Comparison of ENCODE assay signal across 13 mouse cellular contexts in genomic region chr16:8491743-8492490, GRCm38 (mm10). TPM values are rescaled to one million over a fixed set of nuclear protein-coding genes. Genes with fewer than 3 reads are reported as not detected.
DNase-seq lines count a peak whose midpoint lies in the region; ATAC-seq and TF ChIP-seq lines count a peak whose summit lies in the region.
"Had no signal": no experiment of that assay in that cellular context is flagged by ENCODE, and none has a peak within 500 bp of the region (broad histone marks: within the 10 kb centered on the region; RNA-seq: fewer than 3 reads in every experiment).

No protein-coding gene starts in this region.

- H3K27me3 ChIP-seq in intestine, embryonic 14.5 days (replicated peaks; ENCODE audit: control insufficient read depth, insufficient read depth, low read length), result no peaks in the 10 kb centered on the region
- H3K27me3 ChIP-seq in intestine, postnatal 0 days (replicated peaks; ENCODE audit: control insufficient read depth, insufficient read depth, low read length), result no peaks in the 10 kb centered on the region
- H3K27me3 ChIP-seq in intestine, embryonic 15.5 days (replicated peaks), result no peaks in the 10 kb centered on the region
- no peaks in the 10 kb centered on the region for H3K27me3 ChIP-seq in neural tube, embryonic 13.5 days
- H3K27me3 ChIP-seq in liver, embryonic 11.5 days (replicated peaks; ENCODE audit: control insufficient read depth, insufficient read depth, low read length), result no peaks in the 10 kb centered on the region

- no peak overlapping the region for H3K27ac ChIP-seq in intestine, embryonic 14.5 days (ENCODE audit: low read depth)
- H3K27ac ChIP-seq in intestine, postnatal 0 days (ENCODE audit: low read depth, low read length), result no peak overlapping the region
- no peak overlapping the region for H3K27ac ChIP-seq in intestine, embryonic 15.5 days
- peak overlapping the region; percentile 43; the same call in 1 of the 2 replicates for H3K27ac ChIP-seq in neural tube, embryonic 13.5 days (replicated peaks)
- no peak overlapping the region for H3K27ac ChIP-seq in liver, embryonic 11.5 days (ENCODE audit: low read depth, low read length)
- H3K27ac ChIP-seq: heart, embryonic 13.5 days had no signal

- no peak for TF ChIP-seq CTCF in intestine, postnatal 0 days (IDR thresholded peaks at IDR 0.05; ENCODE audit: low read depth)

- no peaks in the 10 kb centered on the region for H3K9me3 ChIP-seq in intestine, embryonic 14.5 days (ENCODE audit: control insufficient read depth, low read length)
- H3K9me3 ChIP-seq in intestine, postnatal 0 days (ENCODE audit: control insufficient read depth), result no peaks in the 10 kb centered on the region
- H3K9me3 ChIP-seq in intestine, embryonic 15.5 days, result no peaks in the 10 kb centered on the region
- no peaks in the 10 kb centered on the region for H3K9me3 ChIP-seq in neural tube, embryonic 13.5 days
- no peaks in the 10 kb centered on the region for H3K9me3 ChIP-seq in liver, embryonic 11.5 days (ENCODE audit: control insufficient read depth, low read length)
- H3K9me3 ChIP-seq: heart, embryonic 13.5 days had no signal

- no peak overlapping the region for H3K4me2 ChIP-seq in intestine, embryonic 14.5 days (ENCODE audit: low read length)
- H3K4me2 ChIP-seq in intestine, postnatal 0 days (replicated peaks; ENCODE audit: low read depth), result no peak overlapping the region
- H3K4me2 ChIP-seq in intestine, embryonic 15.5 days (replicated peaks), result no peak overlapping the region
- H3K4me2 ChIP-seq in neural tube, embryonic 13.5 days, result no peak overlapping the region
- H3K4me2 ChIP-seq in liver, embryonic 11.5 days, result no peak overlapping the region
- H3K4me2 ChIP-seq: heart, embryonic 13.5 days had no signal

- H3K9ac ChIP-seq in intestine, embryonic 14.5 days (ENCODE audit: low read length), result no peak overlapping the region
- H3K9ac ChIP-seq in intestine, postnatal 0 days (ENCODE audit: low read depth, low read length), result no peak overlapping the region
- H3K9ac ChIP-seq in intestine, embryonic 15.5 days, result no peak overlapping the region
- no peak overlapping the region for H3K9ac ChIP-seq in neural tube, embryonic 13.5 days
- no peak overlapping the region for H3K9ac ChIP-seq in liver, embryonic 11.5 days (ENCODE audit: low read depth, low read length)
- H3K9ac ChIP-seq: heart, embryonic 13.5 days had no signal

- DNase-seq in intestine, embryonic 14.5 days (ENCODE audit: low spot score), result no peak
- peak; percentile 61 for DNase-seq in adrenal gland, postnatal 10 days
- DNase-seq in liver, embryonic 11.5 days (ENCODE audit: low spot score), result no peak
- no peak for DNase-seq in thymus, postnatal 14 days
- DNase-seq in gastrocnemius, postnatal 25 days, result no peak
- DNase-seq: cerebellum, adult 11-12 months; left cerebral cortex, postnatal 4 days; lung, adult 18-20 months had no signal

- H3K4me3 ChIP-seq in intestine, embryonic 14.5 days (ENCODE audit: low read depth, low read length), result no peak overlapping the region
- H3K4me3 ChIP-seq in intestine, postnatal 0 days (ENCODE audit: low read depth, low read length), result no peak overlapping the region
- H3K4me3 ChIP-seq in intestine, embryonic 15.5 days (replicated peaks), result no peak overlapping the region
- H3K4me3 ChIP-seq in neural tube, embryonic 13.5 days, result no peak overlapping the region
- H3K4me3 ChIP-seq in liver, embryonic 11.5 days (ENCODE audit: low read depth, low read length), result no peak overlapping the region
- H3K4me3 ChIP-seq: heart, embryonic 13.5 days had no signal

- WGBS in intestine, embryonic 14.5 days, result 31% methylated on average over 13 of the region's 13 CpGs
- 32% methylated on average over 13 of the region's 13 CpGs for WGBS in intestine, postnatal 0 days
- 30% methylated on average over 13 of the region's 13 CpGs for WGBS in intestine, embryonic 15.5 days
- WGBS in neural tube, embryonic 13.5 days, result 9% methylated on average over 13 of the region's 13 CpGs
- WGBS in liver, embryonic 11.5 days, result 41% methylated on average over 13 of the region's 13 CpGs

- peaks cover 18% of the 10 kb centered on the region; the same call in 1 of the 2 replicates for H3K36me3 ChIP-seq in intestine, embryonic 14.5 days (ENCODE audit: control insufficient read depth, insufficient read depth, low read length)
- H3K36me3 ChIP-seq in intestine, postnatal 0 days (ENCODE audit: control insufficient read depth, insufficient read depth), result peaks cover 20% of the 10 kb centered on the region; the same call in 1 of the 2 replicates
- 0 out of 2 replicates have a peak, but pooled peaks cover 6% of the 10 kb centered on the region for H3K36me3 ChIP-seq in intestine, embryonic 15.5 days
- peaks cover 21% of the 10 kb centered on the region for H3K36me3 ChIP-seq in neural tube, embryonic 13.5 days
- peaks cover 3% of the 10 kb centered on the region for H3K36me3 ChIP-seq in liver, embryonic 11.5 days (ENCODE audit: control insufficient read depth, insufficient read depth, low read length)

- H3K4me1 ChIP-seq in intestine, embryonic 14.5 days (replicated peaks; ENCODE audit: control insufficient read depth, insufficient read depth, low read length), result no peaks in the 10 kb centered on the region
- H3K4me1 ChIP-seq in intestine, postnatal 0 days (replicated peaks; ENCODE audit: control insufficient read depth, insufficient read depth, low read length), result no peaks in the 10 kb centered on the region; the same call in 1 of the 2 replicates
- no peaks in the 10 kb centered on the region for H3K4me1 ChIP-seq in intestine, embryonic 15.5 days (replicated peaks)
- H3K4me1 ChIP-seq in neural tube, embryonic 13.5 days (replicated peaks), result peaks cover 14% of the 10 kb centered on the region
- H3K4me1 ChIP-seq in liver, embryonic 11.5 days (replicated peaks; ENCODE audit: control insufficient read depth, insufficient read depth, low read length), result no peaks in the 10 kb centered on the region

- ATAC-seq in intestine, embryonic 14.5 days (replicated peaks; ENCODE audit: low FRiP score, low TSS enrichment, low read depth), result 0 out of 2 replicates have a peak, but pooled peaks have one; percentile 41
- ATAC-seq in intestine, postnatal 0 days, result no peak
- ATAC-seq in intestine, embryonic 15.5 days, result peak; percentile 21; the same call in 1 of the 2 replicates
- peak; percentile 45; the same call in 1 of the 2 replicates for ATAC-seq in neural tube, embryonic 13.5 days (ENCODE audit: low read depth)
- no peak for ATAC-seq in liver, embryonic 11.5 days (replicated peaks; ENCODE audit: low FRiP score)
- ATAC-seq: activated CD4-positive, CD25-positive, alpha-beta regulatory T cell, adult 4 months had no signal

RNA-seq across cellular contexts. Expression of gene Abat, which starts 21.3 kb away (rescaled TPM):
- 38.7 and 41.6 TPM in 2 replicates for polyA plus RNA-seq in intestine, embryonic 14.5 days (2014; fragmentation: Nextera tagmentation; extraction: Ambion mirVana)
- 30.8 and 31.0 TPM in 2 replicates for polyA plus RNA-seq in intestine, postnatal 0 days (2015; fragmentation: Nextera tagmentation; extraction: Ambion mirVana)
- total RNA-seq in adrenal gland, postnatal 10 days (2021), result 10 to 100 TPM; 29.8 to 33.6 TPM
- polyA plus RNA-seq in intestine, embryonic 15.5 days (2015; fragmentation: Nextera tagmentation; extraction: Ambion mirVana), result 72.4 and 74.1 TPM in 2 replicates
- polyA plus RNA-seq in neural tube, embryonic 13.5 days (2015; fragmentation: Nextera tagmentation; extraction: Ambion mirVana), result 120 and 128 TPM in 2 replicates
- 25.6 and 29.2 TPM in 2 replicates for polyA plus RNA-seq in liver, embryonic 11.5 days (2014; fragmentation: Nextera tagmentation; extraction: Ambion mirVana)
- total RNA-seq in gastrocnemius, postnatal 25 days (2021), result 1 to 10 TPM; 2.1 to 3.3 TPM

RNA-seq across cellular contexts. Expression of gene Mettl22, which starts 21.3 kb away (rescaled TPM):
- 21.0 and 24.5 TPM in 2 replicates for polyA plus RNA-seq in intestine, embryonic 14.5 days (2014; fragmentation: Nextera tagmentation; extraction: Ambion mirVana)
- polyA plus RNA-seq in intestine, postnatal 0 days (2015; fragmentation: Nextera tagmentation; extraction: Ambion mirVana), result 12.3 and 14.8 TPM in 2 replicates
- 10 to 100 TPM; 16.4 to 33.0 TPM for total RNA-seq in adrenal gland, postnatal 10 days (2021)
- 14.2 and 16.8 TPM in 2 replicates for polyA plus RNA-seq in intestine, embryonic 15.5 days (2015; fragmentation: Nextera tagmentation; extraction: Ambion mirVana)
- 29.4 and 31.6 TPM in 2 replicates for polyA plus RNA-seq in neural tube, embryonic 13.5 days (2015; fragmentation: Nextera tagmentation; extraction: Ambion mirVana)
- polyA plus RNA-seq in liver, embryonic 11.5 days (2014; fragmentation: Nextera tagmentation; extraction: Ambion mirVana), result 21.3 and 22.3 TPM in 2 replicates
- 10 to 100 TPM; 73.7 to 80.6 TPM for total RNA-seq in gastrocnemius, postnatal 25 days (2021)

Comparison
In these comparisons a context has a peak if more than half of its experiments do, and no peak if none do; other contexts are left out.
1. ATAC-seq: peak in intestine, embryonic 14.5 days (single experiment), intestine, embryonic 15.5 days (single experiment) and neural tube, embryonic 13.5 days (single experiment); none in intestine, postnatal 0 days (single experiment) and liver, embryonic 11.5 days (single experiment).